Mouse (Mus musculus) olfactory bulb, adult 2 months (tissue): ENCODE measurements at regions not wholly inside any gene's neighbourhood (a gene's known extent, or its start where the extent isn't known, plus 50 kb on each side); places are given as distances from the start of the nearest gene placed in this dataset.

ENCODE experiments used
- CTCF ChIP-seq: fragments of 200-500 bp; IDR thresholded peaks from 2 replicates; pipeline ENCODE4 v1.5.1; 2012; ENCODE audit warnings: low read depth, mild to moderate bottlenecking, low read length, moderate library complexity; ENCODE audit not compliant: insufficient read depth
- POLR2A ChIP-seq: fragments of 200-500 bp; IDR thresholded peaks from 2 replicates; pipeline ENCODE4 v1.6.1; 2012; ENCODE audit warnings: mild to moderate bottlenecking, low read depth, low read length, moderate library complexity; ENCODE audit not compliant: insufficient read depth

DNA sequence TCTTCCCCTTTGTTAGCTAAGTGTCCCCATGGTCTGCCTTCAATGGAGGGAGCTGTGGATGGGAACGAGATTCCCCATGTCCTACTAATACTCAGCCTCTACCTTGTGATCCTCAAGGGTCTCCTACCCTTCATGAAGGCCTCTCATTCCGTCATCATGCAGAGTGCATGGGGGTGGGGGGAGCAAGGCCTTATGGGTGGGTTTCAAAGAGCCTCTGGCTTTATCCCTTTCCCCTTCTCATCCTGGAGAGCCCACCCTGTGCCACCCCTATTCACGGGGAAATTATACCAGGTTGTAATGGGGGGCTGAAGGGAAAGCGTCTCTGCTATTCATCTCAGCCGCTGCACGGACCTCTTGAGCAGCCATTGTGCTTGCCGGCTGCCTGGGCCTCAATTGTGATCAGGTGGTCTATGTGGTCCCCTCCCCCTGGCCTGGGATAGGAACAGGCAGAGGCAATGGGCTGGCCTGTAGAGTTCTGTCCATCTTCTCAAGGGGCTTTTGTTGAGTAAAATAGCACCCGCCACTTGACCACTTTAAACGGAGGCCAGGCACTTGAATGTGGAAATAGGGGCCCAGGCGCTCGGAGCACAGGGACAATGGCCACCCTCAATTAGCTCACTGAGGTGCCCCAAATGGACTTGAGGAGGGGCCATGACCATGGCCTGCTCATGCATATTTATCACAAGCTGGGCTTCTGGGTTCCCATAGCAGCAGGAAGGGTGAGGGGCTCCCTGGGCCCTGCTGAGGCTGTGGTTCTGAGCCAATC lies 93.1 kb upstream of the Gm12830 start:
- no peak for TF ChIP-seq POLR2A
- TF ChIP-seq CTCF: no peak
